Mouse (Mus musculus) activated CD4-positive, CD25-positive, alpha-beta regulatory T cell (primary cell): Measurements from ENCODE around the gene Gpr161. TPM values are rescaled to one million over a fixed set of nuclear protein-coding genes. Genes with fewer than 3 reads are reported as not detected.

ENCODE experiments used
- polyA plus RNA-seq, 2 experiments: library from polyadenylated mRNA; unstranded; fragments of 100-300 nt; shearing (Covaris generic); gene quantifications; one replicate each; pipeline ENCODE4 v1.2.1; 2017

Gene Gpr161
- under 1 TPM; 0.11 to 0.54 TPM for polyA plus RNA-seq

DNA sequence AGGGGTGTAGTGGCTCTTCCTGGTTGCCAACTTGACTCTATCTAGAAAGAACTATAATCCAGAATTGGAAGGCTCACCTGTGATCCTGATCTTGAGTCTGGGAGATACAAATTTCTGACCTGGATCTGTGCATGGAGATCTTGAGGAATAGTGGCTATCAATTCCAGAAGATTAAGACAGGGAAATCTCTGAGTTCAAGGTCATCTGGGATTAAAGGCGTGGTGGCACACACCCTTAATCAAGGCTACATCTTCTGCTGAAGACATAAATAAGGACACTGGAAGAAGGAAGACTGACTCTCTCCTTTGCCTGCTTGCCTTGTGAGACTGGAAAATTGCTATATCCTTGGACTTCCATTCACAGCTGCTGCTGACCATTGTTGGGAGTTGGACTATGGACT is at the start of gene Gpr161:
Gene Gpr161, plus strand, starts transcription at position 301 of the 400 bp plus-strand sequence.

Other genes with a start within 250 kb of the Gpr161 start
- not detected for gene Tbx19, start 135.0 kb upstream of the Gpr161 start, polyA plus RNA-seq
- 10 to 100 TPM; 38.8 to 52.7 TPM for gene Sft2d2, start 101.4 kb upstream of the Gpr161 start, polyA plus RNA-seq
- 10 to 100 TPM; 75.2 to 80.4 TPM for gene Tiprl, start 58.8 kb upstream of the Gpr161 start, polyA plus RNA-seq
- 10 to 100 TPM in 1 of 2 experiments, 1 to 10 TPM in 1; 6.0 to 10.5 TPM for gene Dcaf6, start 164.7 kb downstream of the Gpr161 start, polyA plus RNA-seq
- gene Mpc2, start 164.8 kb downstream of the Gpr161 start, polyA plus RNA-seq, result 100 to 1,000 TPM; 131 to 138 TPM
- gene Adcy10, start 189.4 kb downstream of the Gpr161 start, polyA plus RNA-seq, result under 1 TPM in 1 of 2 experiments, not detected in 1; 0.65 TPM